Mouse (Mus musculus): ENCODE measurements around the gene Cpne1.
"Not testable (repeated sequence)": the region's sequence is repeated elsewhere in the genome, so short reads cannot be mapped to it uniquely, and the experiment has no call there.

Gene Cpne1

GRCm38 (mm10) chr2:156111358-156112079 is at the start of gene Cpne1, which contains the start of gene Rbm12:
TSS of gene Cpne1 (minus strand) at chr2:156111965.
TSS of gene Rbm12 (minus strand) at chr2:156111978.
- DNase-seq (ENCODE audit: low spot score): peak; percentile 95

DNA sequence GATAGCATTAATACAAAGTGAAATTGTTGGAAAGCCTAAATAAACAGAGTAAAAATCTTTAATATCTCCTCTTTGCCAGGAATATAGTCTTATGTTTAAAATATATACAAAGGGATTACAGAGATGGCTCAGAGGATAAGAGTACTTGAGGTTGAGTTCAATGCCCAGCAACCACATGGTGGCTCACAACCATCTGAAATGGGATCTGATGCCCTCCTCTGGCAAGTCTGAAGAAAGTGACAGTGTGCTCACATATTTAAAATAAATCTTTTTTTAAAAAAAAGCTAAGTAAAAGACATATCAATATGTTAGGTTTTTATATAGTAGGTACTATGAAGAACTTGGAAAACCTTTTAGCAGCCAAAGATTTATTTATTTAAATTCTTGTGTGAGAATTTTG is 39.8 kb upstream of the Cpne1 start:
- no peak for DNase-seq (ENCODE audit: low spot score)

DNA sequence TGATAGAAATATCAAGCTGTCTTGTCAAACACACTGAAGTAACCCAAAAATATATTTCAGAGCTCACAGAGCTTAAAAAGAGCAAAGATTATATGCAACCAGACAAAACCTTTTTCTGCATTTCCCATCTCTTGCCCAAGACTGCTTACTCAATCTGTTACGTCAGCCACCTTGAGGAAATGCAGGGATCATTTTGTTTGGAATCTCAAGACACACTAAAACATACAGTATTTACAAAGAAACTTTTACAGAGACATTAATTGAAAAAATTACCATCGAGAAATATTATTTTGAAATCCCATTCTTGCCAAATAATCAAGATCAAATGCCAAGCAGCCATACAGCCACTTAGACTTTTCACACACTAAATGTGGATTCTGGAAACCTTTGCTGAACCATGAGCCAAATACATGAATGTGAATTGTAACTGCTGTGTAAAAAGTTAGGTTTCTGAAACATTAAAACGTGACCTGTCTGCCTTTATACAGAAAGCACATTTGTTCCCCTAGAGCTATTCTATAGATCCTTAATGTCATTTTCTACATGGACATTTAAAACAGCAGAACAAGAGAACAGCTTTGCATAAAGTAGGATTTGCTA is 35.7 kb upstream of the Cpne1 start:
- no peak for DNase-seq (ENCODE audit: low spot score)

DNA sequence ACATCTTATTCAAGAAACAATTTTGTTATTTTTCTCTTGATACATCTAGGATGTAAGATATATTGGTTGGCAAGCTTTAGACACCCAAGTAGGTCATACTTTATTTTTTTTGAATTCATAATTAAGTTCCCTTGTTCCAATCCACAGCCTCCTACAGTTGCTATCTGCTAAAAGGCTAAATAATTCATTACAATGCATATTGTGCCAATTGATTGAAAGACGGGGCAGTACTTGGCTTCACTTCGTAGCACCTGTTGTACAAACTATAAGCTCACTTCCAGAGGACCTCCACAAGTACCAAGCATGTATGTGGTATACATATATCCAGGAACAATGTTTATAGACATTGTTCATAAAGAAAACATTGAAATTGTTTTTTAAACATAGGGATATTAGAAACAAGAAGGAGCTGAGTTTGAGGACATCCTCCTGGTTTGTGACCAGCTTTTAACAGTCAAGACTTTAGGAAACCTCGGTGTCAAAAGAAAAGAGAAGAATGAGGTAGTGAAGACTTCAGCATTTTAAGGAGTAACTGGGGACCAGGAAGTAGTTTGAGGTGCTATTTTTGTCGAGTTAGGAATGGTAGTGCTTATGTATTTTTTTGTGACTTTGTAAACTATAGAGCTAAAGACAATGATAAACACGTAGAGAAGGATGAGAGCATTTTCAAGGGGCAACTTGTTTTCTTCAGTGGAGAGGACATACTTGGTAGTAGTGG is 34.7 kb upstream of the Cpne1 start:
- DNase-seq (ENCODE audit: low spot score): no peak

DNA sequence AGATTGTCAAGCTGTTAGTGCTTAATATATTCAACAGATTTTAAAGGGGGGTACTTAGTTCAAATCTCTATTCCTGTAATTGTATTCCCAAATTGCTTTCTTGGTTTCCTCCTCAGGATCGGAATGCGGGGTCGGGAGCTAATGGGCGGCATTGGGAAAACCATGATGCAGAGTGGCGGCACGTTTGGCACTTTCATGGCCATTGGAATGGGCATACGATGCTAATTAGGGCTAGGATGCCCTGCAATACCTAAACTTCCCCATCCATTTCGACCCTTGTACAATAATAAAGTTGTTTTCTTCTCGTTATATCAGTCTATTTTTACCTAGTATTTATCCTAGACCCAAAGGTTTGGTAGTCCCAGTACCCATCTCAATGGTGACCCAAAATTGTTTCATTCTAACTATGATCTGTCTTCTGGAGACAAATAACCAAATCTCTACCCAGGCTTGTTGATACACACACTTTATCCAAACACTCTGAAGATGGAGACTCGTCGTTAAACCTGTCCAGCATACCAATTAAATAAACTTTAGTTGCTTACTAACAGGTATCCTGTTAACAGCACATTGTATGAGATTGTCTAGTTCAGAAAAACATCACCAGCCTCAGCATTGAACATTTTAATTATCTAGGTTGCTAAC is 33.8 kb upstream of the Cpne1 start:
- DNase-seq (ENCODE audit: low spot score): no peak

GRCm38 (mm10) chr2:156143953-156144724 is 32.4 kb upstream of the Cpne1 start, which contains the start of the genes Romo1 and Nfs1:
TSS of gene Romo1 (plus strand) at chr2:156144039.
TSS of gene Nfs1 (minus strand) at chr2:156144186.
- peak; percentile 98 for DNase-seq (ENCODE audit: low spot score)

- peak; percentile 36 for DNase-seq (ENCODE audit: low spot score)
These were observed 31.6 kb upstream of the Cpne1 start for GRCm38 (mm10) chr2:156143367-156143766.

- DNase-seq (ENCODE audit: low spot score): no peak
These were observed 31.1 kb upstream of the Cpne1 start for GRCm38 (mm10) chr2:156142820-156143219.

DNA sequence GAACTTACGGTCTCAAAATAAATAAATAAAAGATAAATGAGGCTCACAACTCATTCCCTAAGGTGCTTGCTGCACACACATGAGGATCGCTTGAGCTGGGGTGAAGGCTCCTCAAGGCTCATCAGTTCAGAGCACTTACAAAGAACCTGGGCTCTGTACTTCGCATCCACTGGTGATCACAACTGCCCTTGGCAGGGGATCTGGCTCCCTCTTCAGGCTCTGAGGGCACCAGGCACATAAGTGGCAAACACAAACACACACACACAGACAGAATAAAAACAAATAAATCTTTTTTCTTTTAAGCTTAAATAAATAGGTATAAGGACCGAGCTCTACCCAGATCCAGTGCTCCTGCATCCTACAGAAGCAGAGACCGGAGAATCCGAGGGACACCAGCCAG is 23.9 kb upstream of the Cpne1 start:
- DNase-seq (ENCODE audit: low spot score): no peak

DNA sequence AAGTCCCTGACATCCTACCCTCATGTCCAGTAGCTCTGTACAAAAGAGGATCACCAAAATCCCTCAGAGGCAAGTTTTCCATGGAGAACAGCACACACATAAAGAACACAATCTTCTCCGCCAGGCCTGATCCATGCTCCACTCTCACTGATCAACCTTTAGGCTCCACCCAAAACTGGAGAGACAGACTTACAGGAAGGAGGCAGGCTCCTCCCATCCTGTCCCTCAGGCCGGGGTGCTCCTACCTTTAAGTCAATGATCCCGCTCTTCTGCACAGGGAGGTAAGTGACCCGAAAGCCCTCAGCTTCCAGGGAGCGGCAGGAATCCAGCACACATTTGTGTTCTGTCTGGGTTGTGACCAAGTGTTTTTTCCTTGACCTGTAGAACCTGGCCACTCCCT is 22.4 kb upstream of the Cpne1 start:
- no peak for DNase-seq (ENCODE audit: low spot score)

DNA sequence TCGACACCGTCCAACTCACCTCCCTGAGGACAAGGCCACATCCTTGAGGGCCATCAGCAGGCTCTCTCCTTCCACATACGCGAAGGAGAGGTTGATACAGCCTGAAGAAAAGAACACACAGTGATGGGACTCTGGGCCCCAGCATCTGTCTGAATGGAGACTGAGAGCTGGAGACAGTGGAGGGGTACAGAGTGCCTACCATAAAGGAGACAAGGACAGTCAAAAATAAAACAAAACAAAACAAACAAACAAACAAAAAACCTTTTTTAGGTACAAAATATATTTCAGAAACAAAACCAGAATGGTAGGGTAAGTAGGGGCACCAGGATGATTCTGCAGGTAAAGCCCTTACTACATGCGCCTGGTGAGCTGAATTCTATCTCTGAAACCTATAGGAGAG is 15.2 kb upstream of the Cpne1 start, which contains the start of gene Gm28036:
Gene Gm28036, minus strand, starts transcription at position 101 of the 400 bp plus-strand sequence.
- no peak for DNase-seq (ENCODE audit: low spot score)

GRCm38 (mm10) chr2:156123731-156124130 is 12.0 kb upstream of the Cpne1 start:
- no peak for DNase-seq (ENCODE audit: low spot score)

DNA sequence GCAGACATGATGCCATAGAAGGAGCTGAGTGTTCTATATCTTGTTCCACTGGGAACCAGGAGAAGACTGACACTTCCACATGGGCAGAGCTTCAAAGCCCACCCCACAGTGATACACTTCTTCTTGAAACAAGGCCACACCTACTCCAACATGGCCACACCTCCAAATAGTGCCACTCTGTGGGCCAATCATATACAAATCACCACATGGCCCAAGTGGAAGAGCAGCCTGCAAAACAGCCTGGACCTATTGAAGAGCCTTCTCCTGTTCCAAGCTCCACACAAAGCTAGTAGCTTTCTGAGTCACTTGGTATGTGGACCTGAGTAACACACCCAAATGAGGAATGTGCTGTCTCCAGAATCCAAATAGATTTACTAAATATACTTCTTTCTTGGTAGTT is 7.8 kb upstream of the Cpne1 start:
- DNase-seq (ENCODE audit: low spot score): no peak

- not testable (repeated sequence) for DNase-seq (ENCODE audit: low spot score)
These were observed 287 bp upstream of the Cpne1 start for GRCm38 (mm10) chr2:156112080-156112423.

- peak; percentile 67 for DNase-seq (ENCODE audit: low spot score)
These were observed 973 bp downstream of the Cpne1 start for GRCm38 (mm10) chr2:156110627-156111357.

GRCm38 (mm10) chr2:156091926-156092325 is 19.8 kb downstream of the Cpne1 start:
- DNase-seq (ENCODE audit: low spot score): no peak

DNA sequence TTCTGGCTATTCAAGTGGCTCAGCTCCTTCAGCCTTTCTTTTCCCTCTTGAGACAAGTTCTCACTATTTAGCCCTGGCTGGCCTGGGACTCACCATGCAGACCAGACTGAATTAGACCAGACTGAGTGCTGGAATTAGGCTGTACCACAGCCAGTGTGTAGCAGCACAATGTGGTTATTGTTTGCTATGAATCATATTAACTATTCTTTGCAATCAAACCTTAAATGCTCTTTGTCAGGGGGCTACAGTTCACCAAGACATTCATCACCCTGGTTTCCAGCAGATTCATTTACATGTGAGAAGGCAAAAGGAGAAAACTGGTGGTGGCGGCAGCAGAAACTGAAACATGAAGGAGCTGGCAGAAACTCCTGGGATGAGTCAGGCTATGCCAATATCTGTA is 22.0 kb downstream of the Cpne1 start:
- no peak for DNase-seq (ENCODE audit: low spot score)

DNA sequence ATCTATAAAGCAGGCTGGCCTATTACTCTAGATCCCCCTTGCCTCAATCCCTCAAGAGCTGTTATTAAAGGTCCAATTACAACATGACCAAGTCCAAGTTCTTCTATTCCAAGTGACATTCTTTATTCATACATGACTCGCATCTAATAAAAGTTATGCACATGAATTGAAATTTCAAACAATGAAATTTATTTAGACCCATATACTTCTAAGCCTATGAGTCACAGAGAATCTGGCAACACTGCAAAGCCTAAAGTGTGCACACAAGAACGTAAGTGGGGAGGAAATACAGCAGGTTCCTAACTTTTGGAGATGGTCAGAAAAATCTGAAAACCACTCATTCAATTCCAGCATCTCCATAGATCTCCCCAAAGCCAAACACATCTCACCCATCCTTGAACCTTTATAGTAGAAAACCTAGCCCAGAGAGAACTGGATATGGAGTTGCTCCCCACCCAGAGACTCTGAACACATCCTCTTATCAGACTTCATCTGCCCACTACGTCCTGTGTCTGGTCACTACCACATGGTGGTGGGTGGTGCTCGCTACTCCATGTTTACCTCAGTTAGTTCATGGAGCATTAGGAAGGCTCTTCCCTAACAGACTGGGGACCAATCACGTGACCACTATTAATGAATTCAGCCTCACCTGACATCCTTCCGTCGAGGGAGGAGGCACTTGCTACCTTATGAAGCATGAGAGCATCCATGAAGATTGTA is 24.2 kb downstream of the Cpne1 start:
- DNase-seq (ENCODE audit: low spot score): no peak

- DNase-seq (ENCODE audit: low spot score): no peak
These were observed 27.2 kb downstream of the Cpne1 start for GRCm38 (mm10) chr2:156084541-156084940.

GRCm38 (mm10) chr2:156080391-156080790 is 31.4 kb downstream of the Cpne1 start:
- DNase-seq (ENCODE audit: low spot score): no peak

All from embryo, embryonic 10.5 days (tissue).